Mouse (Mus musculus) G1E-ER4 (cell line): ENCODE data around the gene 1700023F06Rik. TPM values are rescaled to one million over a fixed set of nuclear protein-coding genes. Genes with fewer than 3 reads are reported as not detected.

Experiments
- GATA1 ChIP-seq: IDR thresholded peaks from one replicate; pipeline ENCODE4 v1.8.0; 2012; ENCODE audit warnings: low read length, inconsistent platforms
- polyA plus RNA-seq: library from polyadenylated mRNA; stranded (reverse); fragments of >175 nt; gene quantifications from 2 replicates; pipeline ENCODE4 v1.2.3, GENCODE M21; 2012

1700023F06Rik gene
- polyA plus RNA-seq, result not detected in 2 replicates

DNA sequence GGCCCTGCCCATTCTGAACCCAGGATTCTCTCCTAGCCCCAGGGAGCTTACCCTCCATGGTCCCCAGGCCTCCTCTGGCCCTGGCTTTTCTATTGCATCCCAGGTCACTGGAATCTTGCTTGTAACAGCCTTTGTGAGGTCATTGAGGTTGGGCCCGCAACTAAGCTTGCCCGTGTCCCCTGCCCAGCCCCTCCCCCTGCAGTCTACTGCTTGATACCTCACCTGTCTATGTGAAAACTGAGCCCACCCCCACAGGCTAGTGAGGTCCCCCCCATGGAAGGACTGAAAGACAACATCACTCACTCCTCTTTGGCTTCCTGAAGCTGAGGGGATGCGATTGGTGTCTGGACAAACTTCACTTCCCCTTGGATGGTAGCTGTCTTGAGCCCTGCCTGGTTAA is at the start of gene 1700023F06Rik:
Gene 1700023F06Rik, minus strand, starts transcription at position 101 of the 400 bp plus-strand sequence.
- no peak for TF ChIP-seq GATA1

DNA sequence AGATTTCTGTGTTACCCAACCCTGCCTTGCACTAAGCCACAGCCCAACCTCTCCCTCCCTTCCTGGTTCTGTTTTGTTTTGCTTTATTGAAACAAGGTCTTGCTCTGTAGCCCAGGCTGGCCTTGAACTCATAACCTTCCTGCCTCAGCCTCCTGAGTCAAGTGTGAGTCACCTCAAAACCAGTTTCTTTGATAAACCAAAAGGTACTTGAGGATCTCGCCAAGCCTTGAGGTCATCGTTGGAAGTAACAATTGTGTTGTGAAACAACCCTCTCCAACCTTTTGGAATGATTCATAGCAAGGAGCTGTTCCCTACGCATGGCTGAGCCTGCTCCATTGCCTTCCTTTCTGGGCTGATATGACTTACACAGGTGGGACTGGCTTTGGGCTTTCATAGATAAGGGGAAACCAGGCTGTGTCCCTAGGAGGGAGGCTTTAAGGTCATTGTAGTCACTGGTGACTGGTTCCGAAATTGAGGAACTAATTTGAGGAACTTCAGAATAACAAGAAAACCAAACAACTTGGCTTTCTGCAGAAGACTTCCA is 49.7 kb upstream of the 1700023F06Rik start:
- TF ChIP-seq GATA1, result no peak

DNA sequence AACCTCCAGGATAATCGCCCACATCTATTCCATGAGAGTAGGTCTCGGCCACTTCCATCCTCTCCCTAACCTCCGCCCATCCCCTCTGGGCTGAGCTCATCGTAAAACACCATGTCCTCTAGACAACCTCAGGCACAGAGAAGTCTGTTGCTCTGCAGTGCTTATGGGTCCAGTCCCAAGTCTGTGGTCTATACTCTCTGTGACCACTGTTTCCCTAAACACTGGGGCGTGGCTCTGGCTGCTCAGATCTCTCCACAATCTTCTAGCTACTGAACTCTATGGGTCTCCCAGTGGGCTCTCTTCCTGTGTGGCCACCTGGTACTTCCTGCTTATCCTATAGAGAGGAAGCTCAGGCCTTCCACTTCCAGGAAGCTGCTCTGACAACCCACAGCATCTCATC is 45.2 kb upstream of the 1700023F06Rik start:
- TF ChIP-seq GATA1, result no peak

DNA sequence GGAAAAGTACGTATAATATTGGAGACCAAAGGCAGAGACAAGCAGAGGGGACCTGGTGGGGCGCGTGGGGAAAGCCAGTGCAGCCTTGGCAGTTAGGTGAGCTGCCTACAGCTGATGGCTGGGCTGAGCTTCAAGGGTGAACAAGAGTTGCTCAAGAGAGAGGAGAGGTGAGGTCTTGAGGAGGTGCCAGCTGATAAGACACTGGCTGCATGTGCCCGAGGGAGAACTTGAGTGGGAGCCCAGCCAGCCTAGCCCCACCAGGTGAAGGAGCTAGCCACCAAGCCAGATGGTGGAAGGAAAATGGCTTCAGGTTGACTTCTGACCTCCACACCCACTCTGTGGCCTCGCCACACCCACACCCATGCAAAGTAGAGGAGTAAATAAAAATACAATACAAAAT is 44.0 kb upstream of the 1700023F06Rik start:
- no peak for TF ChIP-seq GATA1

DNA sequence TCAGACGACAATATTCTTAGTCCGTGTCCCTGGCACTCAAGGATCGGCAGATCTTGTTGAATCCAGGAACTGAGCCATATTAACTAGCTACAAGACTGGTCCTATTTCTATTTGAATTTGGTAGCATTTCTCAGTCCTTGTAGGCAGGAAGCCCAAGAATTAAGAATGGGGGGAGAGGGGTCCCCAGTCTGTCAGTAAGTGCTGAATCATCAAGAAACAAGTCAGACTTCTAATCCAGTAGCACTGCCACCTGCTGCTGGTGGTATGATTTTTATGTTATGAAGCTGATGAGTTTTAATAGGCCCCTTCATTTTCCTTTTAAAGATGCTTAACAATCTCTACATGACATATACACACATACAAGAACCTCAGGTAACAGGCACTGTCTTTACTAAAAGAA is 42.0 kb upstream of the 1700023F06Rik start:
- no peak for TF ChIP-seq GATA1

DNA sequence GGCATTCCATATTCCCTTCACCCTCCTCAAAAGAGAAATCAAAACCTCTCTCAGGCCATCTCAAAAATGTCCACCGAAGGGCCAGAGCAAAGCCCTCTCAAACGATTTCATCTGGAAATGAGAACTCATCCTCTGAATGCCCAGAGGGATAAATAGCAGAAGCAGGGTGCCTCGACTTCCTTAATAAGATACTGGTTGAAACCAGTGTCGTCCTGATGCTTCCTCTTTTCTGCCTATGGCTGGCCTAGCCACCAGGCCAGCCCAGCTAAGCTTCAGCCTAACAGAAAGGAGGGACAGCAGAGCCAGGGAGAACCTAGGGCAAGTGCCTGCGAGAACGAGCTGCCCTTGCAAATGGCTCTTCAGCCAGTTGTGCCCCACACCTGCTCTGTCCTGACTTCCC is 41.2 kb upstream of the 1700023F06Rik start:
- TF ChIP-seq GATA1, result no peak

DNA sequence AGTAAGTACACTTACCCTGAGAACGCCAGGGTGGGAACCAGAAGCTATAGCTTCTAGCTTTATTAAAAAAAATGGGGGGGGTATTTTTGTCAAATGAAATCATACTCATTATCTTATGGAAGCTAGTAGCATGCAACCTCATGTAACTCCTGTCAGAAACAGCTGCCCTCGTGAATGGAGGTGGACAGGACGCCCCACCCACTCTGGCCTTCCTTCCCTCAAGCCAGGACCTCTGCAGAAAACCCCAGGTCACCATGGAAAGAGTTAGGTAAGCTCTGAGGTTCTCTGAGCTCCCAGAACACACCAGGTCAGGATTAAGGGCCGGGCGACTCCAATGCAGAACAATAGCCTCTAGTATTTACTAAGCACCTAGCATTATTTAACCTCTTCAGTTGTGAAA is 40.5 kb upstream of the 1700023F06Rik start:
- TF ChIP-seq GATA1, result no peak

DNA sequence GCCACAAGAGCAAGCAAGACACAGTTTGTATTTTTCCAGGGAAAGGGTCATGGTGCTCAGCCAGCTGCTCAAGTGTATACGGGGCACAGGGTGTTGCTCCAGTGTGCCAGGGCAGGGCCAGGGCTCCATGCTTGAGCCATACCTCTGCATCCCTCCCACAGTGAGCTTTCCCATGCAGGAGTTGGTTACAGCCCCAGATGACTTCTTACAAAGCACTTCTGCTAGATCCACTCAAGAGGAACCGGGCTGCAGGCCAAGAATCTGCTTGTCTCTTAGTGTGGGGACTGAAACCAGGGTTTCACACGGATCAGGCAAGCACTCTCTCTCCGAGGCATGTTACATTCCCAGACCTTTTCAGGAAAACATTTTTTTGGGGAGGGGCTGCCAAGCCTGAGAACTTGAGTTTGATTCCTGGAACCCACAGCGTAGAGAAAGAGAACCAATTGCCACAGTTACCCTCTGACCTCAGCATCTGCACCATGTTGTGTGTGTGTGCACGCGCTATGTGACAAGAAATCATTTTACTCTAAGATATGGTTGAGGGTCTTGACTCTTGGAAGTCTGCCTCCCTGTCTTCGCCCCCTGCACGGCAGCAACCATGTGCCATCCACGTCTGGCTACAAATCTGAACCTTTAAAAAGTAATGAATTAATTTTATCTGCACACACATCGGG is 39.3 kb upstream of the 1700023F06Rik start:
- no peak for TF ChIP-seq GATA1

DNA sequence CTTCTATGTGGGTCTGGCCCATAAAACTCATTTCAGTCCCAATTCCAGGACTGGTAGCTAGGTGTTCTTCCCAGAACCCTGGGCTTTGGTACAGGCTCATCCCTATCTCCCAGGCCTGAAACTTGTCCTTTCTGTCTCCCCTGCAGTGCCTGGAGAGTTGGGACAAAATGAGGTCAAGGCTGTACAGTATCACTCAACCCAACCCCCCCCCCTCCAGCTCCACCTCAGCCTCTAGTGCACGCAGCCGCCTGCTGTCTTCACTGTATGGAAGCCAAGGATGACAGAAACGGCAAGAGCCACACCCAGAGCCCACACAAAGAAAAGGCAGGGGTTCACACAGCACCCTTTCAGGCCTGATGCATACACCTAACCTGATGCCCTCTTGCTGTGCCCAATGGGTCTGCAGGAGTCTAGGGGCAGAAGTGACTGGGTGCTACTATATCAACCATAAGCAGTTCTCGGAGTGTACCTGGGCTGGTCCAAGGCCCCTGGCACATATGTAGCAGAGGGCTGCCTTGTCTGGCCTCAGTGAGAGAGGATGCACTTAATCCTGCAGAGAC is 38.5 kb upstream of the 1700023F06Rik start:
- no peak for TF ChIP-seq GATA1

DNA sequence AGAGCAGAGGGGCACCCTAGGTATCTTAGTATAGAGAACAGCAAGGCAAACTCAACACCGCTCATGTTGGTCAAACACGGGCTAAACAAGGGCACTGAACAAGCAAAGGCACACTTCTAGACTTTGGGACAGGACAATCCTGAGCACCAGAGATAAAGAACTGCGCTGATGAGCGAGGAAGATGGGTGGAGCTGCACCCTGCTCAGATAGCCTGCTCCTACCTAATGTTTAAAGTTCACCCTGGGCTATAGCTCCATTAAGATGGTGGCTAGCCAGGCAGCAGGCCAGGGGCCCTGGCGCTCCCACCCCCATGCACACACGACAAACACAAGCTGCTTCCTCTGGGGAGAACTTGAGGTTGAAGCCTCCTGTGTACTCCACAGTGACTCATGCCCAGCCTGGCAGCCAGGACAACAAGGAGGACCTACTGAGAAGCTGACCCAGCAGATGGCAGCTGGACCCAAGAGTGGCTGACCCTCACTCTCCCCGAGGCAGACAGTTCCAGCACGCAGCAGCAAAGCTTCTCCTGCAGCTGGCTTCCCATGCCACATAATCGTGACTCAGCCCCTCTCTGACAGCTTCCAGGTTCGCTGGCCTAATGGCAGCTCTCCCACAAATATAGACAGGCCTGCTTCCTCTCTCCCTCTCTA is 37.8 kb upstream of the 1700023F06Rik start:
- TF ChIP-seq GATA1, result no peak

DNA sequence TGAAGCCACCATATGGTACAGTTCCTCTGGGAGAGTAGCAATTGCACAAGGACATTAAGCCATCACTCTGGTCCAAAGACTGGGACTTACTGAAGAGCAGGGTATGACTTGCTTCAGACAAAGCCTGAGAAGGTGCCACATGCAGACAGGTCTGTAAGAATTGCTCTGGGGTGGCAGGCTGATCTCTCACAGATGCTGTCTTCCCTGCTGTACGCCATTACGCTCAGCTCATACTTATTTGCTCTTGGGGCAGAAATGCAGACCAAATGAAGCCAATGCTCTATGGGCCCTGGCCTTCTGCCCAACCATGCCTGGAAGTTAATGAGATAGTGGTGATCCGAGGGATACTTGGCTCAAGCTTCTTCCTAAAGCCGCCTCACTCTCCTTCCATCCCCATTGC is 36.5 kb upstream of the 1700023F06Rik start:
- no peak for TF ChIP-seq GATA1

DNA sequence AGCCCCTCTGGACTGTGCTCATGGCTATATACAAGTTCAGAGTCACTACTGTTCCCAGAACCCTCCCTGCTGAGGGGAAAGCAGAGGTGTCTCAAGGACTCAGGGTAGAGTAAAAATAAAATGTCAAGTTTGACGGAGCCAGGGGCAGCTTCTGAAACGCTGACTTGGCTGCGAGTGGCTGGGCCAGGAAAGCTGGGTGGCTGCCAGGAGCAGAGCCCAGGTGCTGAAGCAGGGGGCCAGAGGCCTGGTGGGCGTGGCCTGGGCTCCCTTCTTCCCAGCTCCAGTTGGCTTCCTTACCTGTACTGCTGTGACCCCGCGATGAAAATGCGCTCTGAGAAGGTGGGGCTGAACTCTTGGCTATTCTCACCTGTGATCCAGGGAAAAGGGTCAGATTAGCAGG is 32.4 kb upstream of the 1700023F06Rik start:
- TF ChIP-seq GATA1, result no peak

DNA sequence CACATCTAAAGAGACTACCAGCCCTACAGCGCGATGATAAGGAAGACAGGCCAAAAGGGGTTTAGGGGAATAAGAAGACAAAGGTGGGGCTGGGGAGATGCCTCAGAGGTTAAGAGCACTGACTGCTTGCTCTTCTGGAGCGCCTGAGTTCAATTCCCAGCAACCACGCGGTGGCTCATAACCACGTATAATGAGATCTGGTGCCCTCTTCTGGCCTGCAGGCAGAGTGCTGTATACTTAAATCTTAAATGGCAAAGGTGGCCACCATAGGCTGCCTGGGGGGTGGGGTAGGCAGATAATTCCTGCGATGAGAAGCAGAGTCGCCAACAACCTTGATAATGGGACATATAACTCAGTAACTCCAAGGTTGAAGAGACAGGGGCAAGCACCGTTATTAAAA is 29.4 kb upstream of the 1700023F06Rik start:
- TF ChIP-seq GATA1, result no peak

DNA sequence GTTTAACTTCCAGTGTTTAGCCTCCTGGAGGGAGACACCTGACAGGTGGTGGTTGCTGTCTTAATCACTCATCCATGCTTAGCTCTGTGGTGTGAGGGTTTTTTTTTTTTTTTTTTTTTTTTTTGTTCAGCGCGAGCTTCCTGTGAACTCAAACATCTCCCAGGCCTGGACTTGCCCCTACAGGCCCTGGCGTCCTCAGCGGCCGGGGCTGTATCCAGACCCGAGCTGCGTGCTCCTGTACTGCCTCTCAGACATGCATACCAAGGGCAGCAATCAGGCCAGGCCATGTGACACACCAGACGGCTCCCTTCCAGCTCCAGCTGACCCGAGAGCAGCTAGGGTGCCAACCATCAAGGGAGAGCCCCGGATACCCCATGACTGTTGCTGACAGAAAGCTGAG is 28.5 kb upstream of the 1700023F06Rik start:
- no peak for TF ChIP-seq GATA1

DNA sequence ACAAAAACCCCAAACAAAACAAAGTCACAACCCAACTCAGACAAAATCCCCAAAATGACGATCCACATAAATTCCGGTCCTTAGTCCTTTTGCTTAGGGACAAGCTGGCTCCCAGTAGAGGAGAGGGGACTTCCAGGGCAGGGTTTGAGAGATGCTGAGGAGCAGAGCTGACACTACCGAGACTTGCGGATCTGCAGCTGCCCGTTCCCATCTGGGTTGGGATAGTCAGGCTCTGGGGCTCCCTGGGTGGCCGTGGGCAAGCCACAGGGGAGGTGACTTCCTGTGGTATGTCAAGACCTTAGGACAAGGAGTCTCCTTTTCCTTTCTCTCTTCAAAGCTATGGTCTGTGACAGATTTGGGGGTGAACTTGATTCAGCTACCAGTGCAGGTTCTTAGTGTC is 28.1 kb upstream of the 1700023F06Rik start:
- TF ChIP-seq GATA1, result no peak

DNA sequence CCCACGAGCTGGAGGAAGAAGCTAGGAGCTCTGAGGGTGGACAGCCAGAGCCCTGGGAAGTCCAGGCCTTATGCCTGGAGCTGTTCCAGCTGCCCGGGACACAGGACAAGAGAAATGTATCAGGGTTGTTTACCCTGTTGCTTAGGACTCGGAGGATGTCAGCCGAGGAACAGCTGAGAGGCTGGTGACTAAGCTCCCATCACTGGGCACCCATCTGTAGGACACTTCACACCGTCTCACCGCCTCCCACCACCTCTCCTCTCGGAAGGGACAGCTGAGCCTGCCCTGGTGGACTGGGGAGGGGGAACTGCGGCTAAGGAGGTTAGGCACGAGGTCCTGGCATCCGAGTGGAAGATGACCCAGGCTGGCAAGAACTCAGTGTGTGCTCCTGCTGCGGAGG is 27.3 kb upstream of the 1700023F06Rik start:
- no peak for TF ChIP-seq GATA1

DNA sequence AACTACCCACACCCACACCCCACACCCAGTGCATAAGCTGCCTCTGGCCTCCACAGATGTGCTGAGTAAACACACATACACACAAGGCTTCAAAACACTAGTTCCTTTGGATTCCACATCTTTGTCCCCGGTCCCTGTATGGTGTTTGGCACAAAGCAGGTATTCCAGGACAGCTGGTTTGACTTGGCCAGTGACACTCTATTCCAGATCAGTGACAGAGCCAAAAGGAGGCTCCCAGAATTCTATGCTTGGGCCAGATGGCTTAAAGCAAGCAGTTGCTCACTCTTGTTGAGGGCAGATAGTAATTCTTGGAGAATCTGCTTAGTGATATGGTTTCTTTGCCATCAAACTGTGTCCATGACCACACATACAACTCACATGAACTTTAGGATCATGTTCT is 26.1 kb upstream of the 1700023F06Rik start:
- TF ChIP-seq GATA1, result no peak
